Comparison of ENCODE assay signal across 9 mouse cellular contexts in the genomic region with DNA sequence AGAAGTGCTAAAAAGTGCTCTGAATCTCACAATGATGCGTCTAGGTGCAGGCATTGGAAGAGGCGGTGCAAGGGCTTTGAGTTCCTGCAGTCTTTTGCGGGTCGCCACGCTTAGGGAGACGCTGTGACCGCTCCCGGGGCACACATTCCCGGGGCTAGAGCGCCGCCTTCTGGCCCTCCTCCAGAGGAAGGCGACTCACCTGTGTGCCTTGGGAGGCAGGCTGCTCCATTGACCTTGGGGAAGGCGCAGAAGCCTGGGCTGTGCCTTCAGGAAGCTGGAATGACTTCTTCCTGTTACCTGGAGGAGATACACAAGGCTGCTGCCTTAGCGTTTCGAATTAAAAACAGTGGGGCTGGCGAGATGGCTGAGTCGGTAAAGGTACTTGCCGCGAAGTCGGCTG. TPM values are rescaled to one million over a fixed set of nuclear protein-coding genes. Genes with fewer than 3 reads are reported as not detected.
DNase-seq lines count a peak whose midpoint lies in the region; ATAC-seq and TF ChIP-seq lines count a peak whose summit lies in the region.
"Had no signal": no experiment of that assay in that cellular context is flagged by ENCODE, and none has a peak within 500 bp of the region (broad histone marks: within the 10 kb centered on the region; RNA-seq: fewer than 3 reads in every experiment).

No protein-coding gene starts in this region.

- no peak overlapping the region for H3K9ac ChIP-seq in midbrain, embryonic 11.5 days (ENCODE audit: low read length)
- H3K9ac ChIP-seq in midbrain, embryonic 16.5 days (ENCODE audit: low read depth, low read length), result no peak overlapping the region
- H3K9ac ChIP-seq in embryonic facial prominence, embryonic 11.5 days (replicated peaks; ENCODE audit: low read length), result no peak overlapping the region

- TF ChIP-seq POLR2A in olfactory bulb, adult 2 months (IDR thresholded peaks at IDR 0.05; ENCODE audit: insufficient read depth, low read depth, low read length), result no peak

- H3K4me3 ChIP-seq in midbrain, embryonic 11.5 days (ENCODE audit: low read depth, low read length), result no peak overlapping the region
- H3K4me3 ChIP-seq in midbrain, embryonic 16.5 days (ENCODE audit: low read depth, low read length), result no peak overlapping the region
- H3K4me3 ChIP-seq in embryonic facial prominence, embryonic 11.5 days (ENCODE audit: low read depth, low read length), result no peak overlapping the region
- no peak overlapping the region for H3K4me3 ChIP-seq in olfactory bulb, adult 2 months (ENCODE audit: insufficient read depth, low read depth, low read length)

- no peak overlapping the region for H3K4me2 ChIP-seq in midbrain, embryonic 11.5 days
- no peak overlapping the region for H3K4me2 ChIP-seq in midbrain, embryonic 16.5 days (ENCODE audit: low read length)
- H3K4me2 ChIP-seq in embryonic facial prominence, embryonic 11.5 days (ENCODE audit: low read depth, low read length), result no peak overlapping the region

- H3K4me1 ChIP-seq in midbrain, embryonic 11.5 days (ENCODE audit: control insufficient read depth, insufficient read depth, low read length), result no peaks in the 10 kb centered on the region
- no peaks in the 10 kb centered on the region for H3K4me1 ChIP-seq in midbrain, embryonic 16.5 days (ENCODE audit: control insufficient read depth, insufficient read depth, low read length)
- no peaks in the 10 kb centered on the region; the same call in 1 of the 2 replicates for H3K4me1 ChIP-seq in embryonic facial prominence, embryonic 11.5 days (ENCODE audit: control insufficient read depth, insufficient read depth, low read length)
- no peaks in the 10 kb centered on the region for H3K4me1 ChIP-seq in olfactory bulb, adult 2 months (ENCODE audit: control insufficient read depth, insufficient read depth, low read length)

- H3K9me3 ChIP-seq in midbrain, embryonic 11.5 days (ENCODE audit: control insufficient read depth, low read length), result no peaks in the 10 kb centered on the region
- H3K9me3 ChIP-seq in midbrain, embryonic 16.5 days (replicated peaks; ENCODE audit: control insufficient read depth, low read length, poor library complexity, severe bottlenecking), result no peaks in the 10 kb centered on the region
- no peaks in the 10 kb centered on the region for H3K9me3 ChIP-seq in embryonic facial prominence, embryonic 11.5 days (replicated peaks; ENCODE audit: control insufficient read depth, low read length)

- DNase-seq in cerebellum, postnatal 14 days, result peak; percentile 51 to 61
- no peak for DNase-seq in cerebellum, adult 9-10 months
- DNase-seq in midbrain, embryonic 11.5 days (ENCODE audit: low spot score, missing footprints), result peak; percentile 88
- peak; percentile 47 for DNase-seq in embryonic facial prominence, embryonic 11.5 days (ENCODE audit: low spot score)
- no peak for DNase-seq in urinary bladder, postnatal 4 days (ENCODE audit: low spot score in 2 of 2)
- DNase-seq in layer of hippocampus, adult 9-10 months (ENCODE audit: low spot score), result no peak

- no peak for ATAC-seq in midbrain, embryonic 11.5 days (ENCODE audit: low FRiP score)
- no peak for ATAC-seq in midbrain, embryonic 16.5 days
- ATAC-seq in embryonic facial prominence, embryonic 11.5 days (replicated peaks; ENCODE audit: insufficient number of reproducible peaks, low FRiP score, low TSS enrichment, low read depth), result no peak

- H3K36me3 ChIP-seq in midbrain, embryonic 11.5 days (ENCODE audit: control insufficient read depth, insufficient read depth, low read length), result no peaks in the 10 kb centered on the region
- H3K36me3 ChIP-seq in midbrain, embryonic 16.5 days (ENCODE audit: control insufficient read depth, insufficient read depth, low read length), result no peaks in the 10 kb centered on the region
- H3K36me3 ChIP-seq in embryonic facial prominence, embryonic 11.5 days (replicated peaks; ENCODE audit: control insufficient read depth, insufficient read depth, low read depth, low read length), result no peaks in the 10 kb centered on the region

- TF ChIP-seq CTCF in olfactory bulb, adult 2 months (IDR thresholded peaks at IDR 0.05; ENCODE audit: insufficient read depth, low read depth, low read length), result peak; percentile 26; the same call in 1 of the 2 replicates

- H3K27ac ChIP-seq in midbrain, embryonic 11.5 days (ENCODE audit: low read depth, low read length), result no peak overlapping the region
- no peak overlapping the region for H3K27ac ChIP-seq in midbrain, embryonic 16.5 days (ENCODE audit: low read length)
- H3K27ac ChIP-seq in embryonic facial prominence, embryonic 11.5 days (replicated peaks; ENCODE audit: low read depth, low read length), result no peak overlapping the region
- H3K27ac ChIP-seq in olfactory bulb, adult 2 months (ENCODE audit: insufficient read depth, low read depth, low read length), result no peak overlapping the region
- H3K27ac ChIP-seq: macrophage had no signal

- peaks cover 70% of the 10 kb centered on the region for H3K27me3 ChIP-seq in midbrain, embryonic 11.5 days (ENCODE audit: control insufficient read depth, insufficient read depth, low read length)
- H3K27me3 ChIP-seq in midbrain, embryonic 16.5 days (ENCODE audit: control insufficient read depth, insufficient read depth, low read depth, low read length), result peaks cover 69% of the 10 kb centered on the region
- peaks cover 55% of the 10 kb centered on the region for H3K27me3 ChIP-seq in embryonic facial prominence, embryonic 11.5 days (ENCODE audit: control insufficient read depth, insufficient read depth, low read length)

- 14% methylated on average over 20 of the region's 20 CpGs for WGBS in midbrain, embryonic 11.5 days
- WGBS in midbrain, embryonic 16.5 days, result 15% methylated on average over 20 of the region's 20 CpGs
- WGBS in embryonic facial prominence, embryonic 11.5 days, result 10% methylated on average over 20 of the region's 20 CpGs
- WGBS in olfactory bulb, adult 2 months, result 13% methylated on average over 20 of the region's 20 CpGs

RNA-seq across cellular contexts. Expression of gene Cdx2, which starts 12.9 kb away (rescaled TPM):
- not detected in 2 replicates for polyA plus RNA-seq in midbrain, embryonic 11.5 days (2014; fragmentation: Nextera tagmentation; extraction: Ambion mirVana)
- not detected in 2 replicates for polyA plus RNA-seq in midbrain, embryonic 16.5 days (2015; fragmentation: Nextera tagmentation; extraction: Ambion mirVana)
- polyA plus RNA-seq in embryonic facial prominence, embryonic 11.5 days (2014; fragmentation: Nextera tagmentation; extraction: Ambion mirVana), result not detected in 2 replicates
- not detected in 2 replicates for polyA plus RNA-seq in olfactory bulb, adult 2 months (2012; ENCODE audit: insufficient read depth, insufficient read length, low replicate concordance, missing spikeins)
- polyA plus RNA-seq: macrophage had no signal

RNA-seq across cellular contexts. Expression of gene Pdx1, which starts 24.4 kb away (rescaled TPM):
- not detected in 2 replicates for polyA plus RNA-seq in midbrain, embryonic 11.5 days (2014; fragmentation: Nextera tagmentation; extraction: Ambion mirVana)
- not detected in 2 replicates for polyA plus RNA-seq in midbrain, embryonic 16.5 days (2015; fragmentation: Nextera tagmentation; extraction: Ambion mirVana)
- polyA plus RNA-seq in embryonic facial prominence, embryonic 11.5 days (2014; fragmentation: Nextera tagmentation; extraction: Ambion mirVana), result not detected in 2 replicates
- polyA plus RNA-seq in olfactory bulb, adult 2 months (2012; ENCODE audit: insufficient read depth, insufficient read length, low replicate concordance, missing spikeins), result not detected in 2 replicates
- polyA plus RNA-seq: macrophage had no signal

RNA-seq across cellular contexts. Expression of gene Urad, which starts 28.1 kb away (rescaled TPM):
- not detected in 2 replicates for polyA plus RNA-seq in midbrain, embryonic 11.5 days (2014; fragmentation: Nextera tagmentation; extraction: Ambion mirVana)
- not detected in 2 replicates for polyA plus RNA-seq in midbrain, embryonic 16.5 days (2015; fragmentation: Nextera tagmentation; extraction: Ambion mirVana)
- polyA plus RNA-seq in embryonic facial prominence, embryonic 11.5 days (2014; fragmentation: Nextera tagmentation; extraction: Ambion mirVana), result not detected in 2 replicates
- polyA plus RNA-seq in olfactory bulb, adult 2 months (2012; ENCODE audit: insufficient read depth, insufficient read length, low replicate concordance, missing spikeins), result not detected in 2 replicates
- polyA plus RNA-seq: macrophage had no signal

Comparison
In these comparisons a context has a peak if more than half of its experiments do, and no peak if none do; other contexts are left out.
1. DNase-seq: peak in cerebellum, postnatal 14 days (2 of 2), midbrain, embryonic 11.5 days (single experiment) and embryonic facial prominence, embryonic 11.5 days (single experiment); none in cerebellum, adult 9-10 months (single experiment), urinary bladder, postnatal 4 days (0 of 2) and layer of hippocampus, adult 9-10 months (single experiment).